8 mouse cellular contexts compared by ENCODE assay signal in genomic region chr17:34627943-34628643, GRCm38 (mm10). TPM values are rescaled to one million over a fixed set of nuclear protein-coding genes. Genes with fewer than 3 reads are reported as not detected.
DNase-seq lines count a peak whose midpoint lies in the region; ATAC-seq and TF ChIP-seq lines count a peak whose summit lies in the region.

Gene Ppt2 (minus strand): TSS chr17:34628510.

- peaks cover 35% of the 10 kb centered on the region for H3K27me3 ChIP-seq in forebrain, embryonic 13.5 days
- no peaks in the 10 kb centered on the region for H3K27me3 ChIP-seq in thymus, adult 2 months (ENCODE audit: control insufficient read depth, insufficient read depth, low read length)

- peak within 1 kb of the TSS; percentile 81 for H3K4me3 ChIP-seq in forebrain, embryonic 13.5 days
- H3K4me3 ChIP-seq in thymus, adult 2 months (ENCODE audit: control insufficient read depth, insufficient read depth, low read length), result peak within 1 kb of the TSS; percentile 97

- peak within 1 kb of the TSS; percentile 88 for H3K27ac ChIP-seq in forebrain, embryonic 13.5 days
- H3K27ac ChIP-seq in thymus, adult 2 months (ENCODE audit: control insufficient read depth, insufficient read depth, low read length), result peak within 1 kb of the TSS; percentile 91

- DNase-seq in frontal cortex, adult 2 months (ENCODE audit: extremely low spot score in 1 of 2, low spot score in 1 of 2), result no peak
- no peak for DNase-seq in frontal cortex, postnatal 14 days (ENCODE audit: low spot score in 2 of 2)
- DNase-seq in adrenal gland, postnatal 14 days, result peak; percentile 82
- peak; percentile 62 for DNase-seq in heart, postnatal 4 days
- DNase-seq in layer of hippocampus, postnatal 10 days (ENCODE audit: low spot score in 2 of 2), result peak; percentile 55 to 62
- peak; percentile 51 for DNase-seq in lung, postnatal 25 days (ENCODE audit: low spot score)
- peak; percentile 69 for DNase-seq in thymus, adult 2 months

- peaks cover 19% of the 10 kb centered on the region for H3K36me3 ChIP-seq in forebrain, embryonic 13.5 days (ENCODE audit: poor library complexity, severe bottlenecking)
- no peaks in the 10 kb centered on the region; the same call in 1 of the 2 replicates for H3K36me3 ChIP-seq in thymus, adult 2 months (ENCODE audit: control insufficient read depth, insufficient read depth, low read length)

- no peaks in the 10 kb centered on the region for H3K9me3 ChIP-seq in forebrain, embryonic 13.5 days (replicated peaks)

- H3K4me1 ChIP-seq in forebrain, embryonic 13.5 days, result peaks cover 60% of the 10 kb centered on the region
- H3K4me1 ChIP-seq in thymus, adult 2 months (replicated peaks; ENCODE audit: control insufficient read depth, insufficient read depth, low read length), result peaks cover 35% of the 10 kb centered on the region

- peak within 1 kb of the TSS; percentile 80 for H3K9ac ChIP-seq in forebrain, embryonic 13.5 days

- peak; percentile 38; the same call in 1 of the 2 replicates for TF ChIP-seq POLR2A in thymus, adult 2 months (IDR thresholded peaks at IDR 0.05; ENCODE audit: control insufficient read depth, extremely low read depth, insufficient read depth, low read length, poor library complexity)

- 6% methylated on average over 29 of the region's 29 CpGs for WGBS in forebrain, embryonic 13.5 days
- WGBS in thymus, adult 2 months, result 6% methylated on average over 29 of the region's 29 CpGs

- no peak for TF ChIP-seq CTCF in thymus, adult 2 months (IDR thresholded peaks at IDR 0.05; ENCODE audit: borderline replicate concordance, control insufficient read depth, extremely low read depth, insufficient read depth, low read length, poor library complexity)

- peak within 1 kb of the TSS; percentile 93 for H3K4me2 ChIP-seq in forebrain, embryonic 13.5 days

- no peak for ATAC-seq in forebrain, embryonic 13.5 days

RNA-seq across cellular contexts. Expression of gene Ppt2, which starts in this region (rescaled TPM):
- polyA plus RNA-seq in frontal cortex, adult 2 months (2012; rRNA removed), result 41.9 and 43.0 TPM in 2 replicates
- total RNA-seq in adrenal gland, postnatal 14 days (2021), result 49.7 and 50.0 TPM in 2 replicates
- 15.9 and 19.7 TPM in 2 replicates for polyA plus RNA-seq in forebrain, embryonic 13.5 days (2015; fragmentation: Nextera tagmentation; extraction: Ambion mirVana)
- 10 to 100 TPM; 37.8 to 41.8 TPM for total RNA-seq in heart, postnatal 4 days (2021)
- total RNA-seq in layer of hippocampus, postnatal 10 days (2021), result 10 to 100 TPM; 32.9 to 34.1 TPM
- polyA plus RNA-seq in thymus, adult 2 months (2012; rRNA removed), result 116 and 120 TPM in 2 replicates

Comparison
In these comparisons a context has a peak if more than half of its experiments do, and no peak if none do; other contexts are left out.
1. DNase-seq: peak in adrenal gland, postnatal 14 days (single experiment), heart, postnatal 4 days (single experiment), layer of hippocampus, postnatal 10 days (2 of 2), lung, postnatal 25 days (single experiment) and thymus, adult 2 months (single experiment); none in frontal cortex, adult 2 months (0 of 2) and frontal cortex, postnatal 14 days (0 of 2).